Mouse (Mus musculus): Measurements from ENCODE around the gene Tead2.

DNA sequence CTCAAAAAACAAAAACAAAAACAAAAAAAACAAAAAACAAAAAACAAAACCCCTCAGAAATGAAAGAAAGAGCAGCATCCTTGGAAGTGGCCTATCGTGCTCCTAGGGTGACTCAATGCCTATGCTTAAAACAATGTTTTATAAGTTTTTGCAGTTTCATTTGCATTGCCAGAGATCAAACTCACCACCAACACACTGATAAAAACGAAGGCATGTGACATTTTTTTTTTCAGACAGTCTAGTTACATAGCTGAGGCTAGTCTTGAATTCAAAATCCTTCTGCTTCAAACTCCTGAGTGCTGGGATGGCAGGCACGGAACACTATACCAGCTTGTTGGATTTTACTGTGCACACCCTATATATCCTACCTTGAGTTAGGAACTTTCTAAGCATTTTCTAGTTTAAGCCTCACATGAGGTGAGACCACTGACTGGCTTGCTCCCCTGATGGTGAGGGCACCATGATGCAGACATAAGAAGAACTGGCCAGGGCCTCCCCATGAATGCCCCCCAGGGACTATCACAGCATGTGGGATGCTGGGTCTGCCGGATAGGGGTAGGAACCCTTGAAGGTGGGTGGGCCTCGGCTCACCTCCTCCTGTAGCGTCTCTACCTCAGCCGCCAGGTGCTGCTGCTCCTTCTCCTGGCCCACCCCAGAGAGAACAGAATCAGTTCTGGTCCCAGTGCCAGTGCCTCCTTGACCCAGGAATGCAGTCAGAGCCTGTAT, 22.8 kb upstream of the Tead2 start:
- TF ChIP-seq CTCF (IDR thresholded peaks at IDR 0.05; ENCODE audit: insufficient read depth, low read length) (no peak), POLR2A (IDR thresholded peaks at IDR 0.05; ENCODE audit: borderline replicate concordance, extremely low read depth, low read depth, low read length) (no peak)

Data from lung, adult 2 months (tissue).